Mouse (Mus musculus) liver, postnatal 0 days (tissue): ENCODE results near the gene Wdr76.

Experiments
- CTCF ChIP-seq: sonication (generic); IDR thresholded peaks from 2 replicates; pipeline ENCODE4 v1.5.1; 2016; ENCODE audit warnings: antibody characterized with exemption, low read depth
- EP300 ChIP-seq: IDR thresholded peaks from 2 replicates; pipeline ENCODE4 v1.6.1; 2016; ENCODE audit warnings: antibody characterized with exemption, low read depth, mild to moderate bottlenecking

GRCm38 (mm10) chr2:121509584-121509983, 3.1 kb downstream of the Wdr76 start:
- TF ChIP-seq EP300: no peak
- TF ChIP-seq CTCF: no peak
